Mouse (Mus musculus) brain, embryonic 14.5 days (tissue): ENCODE data around the gene Henmt1.

Experiments
- CTCF ChIP-seq: fragments of 200-500 bp; IDR thresholded peaks from 2 replicates; pipeline ENCODE4 v1.5.1; 2012; ENCODE audit warnings: inconsistent platforms, mild to moderate bottlenecking, moderate library complexity, borderline replicate concordance; ENCODE audit not compliant: insufficient read depth, insufficient read length; ENCODE audit errors: extremely low read depth
- POLR2A ChIP-seq: fragments of 200-500 bp; IDR thresholded peaks from 2 replicates; pipeline ENCODE4 v1.6.1; 2012; ENCODE audit warnings: mild to moderate bottlenecking, inconsistent platforms, borderline replicate concordance; ENCODE audit not compliant: poor library complexity, insufficient read depth, insufficient read length, severe bottlenecking; ENCODE audit errors: extremely low read depth

- TF ChIP-seq POLR2A (no peak), CTCF (no peak)
These were observed 55.7 kb downstream of the Henmt1 start for GRCm38 (mm10) chr3:108995379-108995778.
